Mouse (Mus musculus) fibroblast of lung, adult 2 months (primary cell): ENCODE results near the gene Imp4.

Source experiments
- DNase-seq: peaks from one replicate; pipeline ENCODE4 v3.0.0-alpha.2; 2011; ENCODE audit warnings: low read depth

Imp4 gene

GRCm38 (mm10) chr1:34460061-34460441, 20.4 kb downstream of the Imp4 start:
- DNase-seq = no peak

- DNase-seq = no peak
Measured at GRCm38 (mm10) chr1:34462766-34463165, 23.1 kb downstream of the Imp4 start.

GRCm38 (mm10) chr1:34464310-34464817, 24.7 kb downstream of the Imp4 start:
- no peak for DNase-seq

GRCm38 (mm10) chr1:34465445-34465844, 25.8 kb downstream of the Imp4 start:
- DNase-seq = no peak

GRCm38 (mm10) chr1:34468051-34468450, 28.4 kb downstream of the Imp4 start:
- no peak for DNase-seq

- no peak for DNase-seq
Measured at GRCm38 (mm10) chr1:34468500-34468899, 28.8 kb downstream of the Imp4 start.

- no peak for DNase-seq
Measured at GRCm38 (mm10) chr1:34469801-34470200, 30.1 kb downstream of the Imp4 start.

GRCm38 (mm10) chr1:34472427-34473300, 33.0 kb downstream of the Imp4 start:
- DNase-seq = no peak

GRCm38 (mm10) chr1:34478891-34479655, 39.4 kb downstream of the Imp4 start:
- DNase-seq = no peak

- DNase-seq = no peak
Measured at GRCm38 (mm10) chr1:34480801-34481200, 41.1 kb downstream of the Imp4 start.

- no peak for DNase-seq
Measured at GRCm38 (mm10) chr1:34481920-34482669, 42.4 kb downstream of the Imp4 start.

- no peak for DNase-seq
Measured at GRCm38 (mm10) chr1:34484470-34484869, 44.8 kb downstream of the Imp4 start.

- no peak for DNase-seq
Measured at GRCm38 (mm10) chr1:34485461-34486188, 46.0 kb downstream of the Imp4 start.

GRCm38 (mm10) chr1:34487383-34487782, 47.7 kb downstream of the Imp4 start:
- DNase-seq = no peak

GRCm38 (mm10) chr1:34489852-34490541, 50.3 kb downstream of the Imp4 start:
- DNase-seq = no peak

- DNase-seq = no peak
Measured at GRCm38 (mm10) chr1:34491480-34491879, 51.8 kb downstream of the Imp4 start.
